Mouse (Mus musculus) heart, adult 2 months (tissue): ENCODE data around the gene BC004004.

Experiments used
- CTCF ChIP-seq: fragments of 200-600 bp; IDR thresholded peaks from 2 replicates; pipeline ENCODE4 v1.8.1; 2022; ENCODE audit warnings: antibody characterized with exemption, mild to moderate bottlenecking, moderate library complexity
- EP300 ChIP-seq: fragments of 200-500 bp; IDR thresholded peaks from 2 replicates; pipeline ENCODE4 v1.6.1; 2011; ENCODE audit warnings: low read depth, low read length, control low read depth; ENCODE audit not compliant: insufficient read depth
- POLR2A ChIP-seq: fragments of 200-500 bp; IDR thresholded peaks from 2 replicates; pipeline ENCODE4 v1.6.1; 2011; ENCODE audit warnings: mild to moderate bottlenecking, low read depth, low read length, control low read depth; ENCODE audit not compliant: insufficient read depth

DNA sequence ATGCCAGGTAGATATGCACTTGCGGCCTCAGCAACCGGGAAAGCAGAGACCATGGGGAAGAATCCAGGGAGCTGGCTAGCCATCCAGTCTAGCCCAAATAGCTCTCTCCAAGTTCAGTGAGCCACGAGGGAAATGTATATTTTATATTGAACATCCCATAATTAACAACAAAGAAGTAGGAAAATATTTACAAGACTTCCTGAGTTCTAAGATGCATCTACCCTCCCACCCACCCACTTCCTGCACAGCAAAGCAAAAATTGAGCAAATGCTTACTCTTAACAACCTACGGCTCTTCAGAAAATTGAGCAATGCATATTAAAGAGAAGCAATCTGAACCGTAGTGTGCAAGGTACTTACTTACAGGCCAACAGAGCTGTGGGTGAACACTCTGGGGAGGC is 3.8 kb upstream of the BC004004 start:
- no peak for TF ChIP-seq EP300
- TF ChIP-seq CTCF, result no peak
- no peak for TF ChIP-seq POLR2A
